Mouse (Mus musculus) forebrain, postnatal 0 days (tissue): Measurements from ENCODE around the gene Tcf25. TPM values are rescaled to one million over a fixed set of nuclear protein-coding genes. Genes with fewer than 3 reads are reported as not detected.
A peak's percentile ranks its signal among the peaks of the same experiment; 100 is the strongest.

ENCODE experiments used
- ATAC-seq: fragments of 200-750 bp; cut with Nextera tagmentation; 2 replicates; pipeline ENCODE4 v1.8.0; 2017; ENCODE audit warnings: mild to moderate bottlenecking, moderate library complexity
- DNase-seq: peaks from one replicate; pipeline ENCODE4 v3.0.0-alpha.2; 2015
- H3K27ac ChIP-seq: fragments of 300-500 bp; sonication (generic); 2 replicates; pipeline ENCODE4 v1.5.1; 2014; ENCODE audit warnings: low read depth, mild to moderate bottlenecking, antibody characterized with exemption, low read length, moderate library complexity, mixed read lengths
- H3K27me3 ChIP-seq: fragments of 300-500 bp; sonication (generic); 2 replicates; pipeline ENCODE4 v1.6.1; 2014; ENCODE audit warnings: mild to moderate bottlenecking, low read length, mixed read lengths; ENCODE audit not compliant: insufficient read depth
- H3K36me3 ChIP-seq: fragments of 300-500 bp; sonication (generic); 2 replicates; pipeline ENCODE4 v1.6.1; 2014; ENCODE audit warnings: mild to moderate bottlenecking, moderate library complexity; ENCODE audit not compliant: insufficient read depth
- H3K4me1 ChIP-seq: fragments of 300-500 bp; sonication (generic); 2 replicates; pipeline ENCODE4 v1.6.1; 2014; ENCODE audit warnings: antibody characterized with exemption; ENCODE audit not compliant: insufficient read depth
- H3K4me2 ChIP-seq: fragments of 300-500 bp; sonication (generic); 2 replicates; pipeline ENCODE4 v1.6.1; 2014; ENCODE audit warnings: low read depth, mild to moderate bottlenecking, moderate library complexity
- H3K4me3 ChIP-seq: fragments of 300-500 bp; sonication (generic); 2 replicates; pipeline ENCODE4 v1.5.1; 2014; ENCODE audit warnings: low read depth, low read length, mixed read lengths
- H3K9ac ChIP-seq: fragments of 300-500 bp; sonication (generic); 2 replicates; pipeline ENCODE4 v1.6.1; 2014; ENCODE audit warnings: mild to moderate bottlenecking
- H3K9me3 ChIP-seq: fragments of 300-500 bp; sonication (generic); 2 replicates; pipeline ENCODE4 v1.6.1; 2016; ENCODE audit warnings: low read length
- CTCF ChIP-seq: sonication (generic); IDR thresholded peaks from 2 replicates; pipeline ENCODE4 v1.5.1; 2016; ENCODE audit warnings: antibody characterized with exemption, control low read depth, low read depth
- WGBS: fragments of 180-500 bp; shearing (Covaris S2); extraction: QIAGEN DNeasy Blood & Tissue Kit; methylation state at CpG from one replicate; pipeline ENCODE4 v1.1.7; 2014; 5-methylcytosine and 5-hydroxymethylcytosine counted together
- polyA plus RNA-seq: library from polyadenylated mRNA; unstranded; fragments of >200 nt; fragmentation: Nextera tagmentation; extraction: Ambion mirVana; gene quantifications from 2 replicates; pipeline ENCODE4 v1.2.1, GENCODE M21; 2015
- total RNA-seq: library from RNA; depleted of rRNA; stranded (reverse); fragments of >200 nt; gene quantifications from 2 replicates; pipeline ENCODE4 v1.2.3, GENCODE M21; 2014; rRNA removed

Gene Tcf25
- 434 and 487 TPM in 2 replicates for total RNA-seq
- 275 and 296 TPM in 2 replicates for polyA plus RNA-seq

DNA sequence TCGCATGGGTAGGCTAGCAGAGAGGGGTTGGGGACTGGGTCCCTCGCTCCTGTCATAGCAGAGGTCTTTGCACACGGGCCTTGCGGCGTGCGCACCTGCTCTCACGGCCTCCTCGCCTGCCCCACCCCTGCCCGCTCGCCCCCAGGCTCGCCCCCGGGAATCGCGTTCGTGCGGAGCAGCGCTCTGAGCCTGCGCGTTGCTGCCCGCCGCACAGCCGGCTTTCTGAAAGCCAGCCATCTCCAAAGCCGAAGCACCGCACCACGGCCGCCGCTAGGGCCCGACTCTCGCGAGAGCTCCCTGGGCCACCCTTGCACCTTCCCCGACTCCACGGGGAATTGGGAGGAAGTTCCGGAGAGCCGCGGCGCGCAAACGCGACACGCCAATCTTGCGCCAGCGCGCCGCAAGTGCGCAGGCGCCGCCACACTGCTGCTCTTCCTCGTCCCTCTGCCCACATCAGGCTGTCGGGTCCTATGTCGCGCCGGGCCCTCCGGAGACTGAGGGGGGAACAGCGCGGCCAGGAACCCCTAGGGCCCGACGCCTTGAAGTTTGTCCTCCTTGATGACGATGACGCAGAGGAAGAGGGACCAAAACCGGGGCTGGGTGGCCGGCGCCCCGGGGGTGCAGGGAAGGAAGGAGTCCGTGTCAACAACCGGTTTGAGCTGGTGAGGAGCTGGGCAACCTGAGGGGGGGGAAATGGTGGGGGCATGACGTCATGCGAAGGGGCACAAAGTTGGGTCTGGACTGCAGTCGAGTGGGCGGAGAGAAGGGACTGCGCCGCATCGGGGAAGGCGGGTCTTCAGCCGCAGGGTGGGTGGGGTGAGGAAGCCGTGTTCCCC lies at the start of gene Tcf25:
Gene Tcf25, plus strand, starts transcription at position 351 of the 836 bp plus-strand sequence.
- peak; percentile 83 for TF ChIP-seq CTCF
- Histone ChIP-seq H3K27me3 (no peaks in the 10 kb centered on the region), H3K4me3 (peak within 1 kb of the TSS; percentile 96), H3K4me2 (peak within 1 kb of the TSS; percentile 63), H3K9ac (peak within 1 kb of the TSS; percentile 90), H3K36me3 (peaks cover 20% of the 10 kb centered on the region), H3K9me3 (no peaks in the 10 kb centered on the region), H3K27ac (peak within 1 kb of the TSS; percentile 93), H3K4me1 (peaks cover 8% of the 10 kb centered on the region; the same call in 1 of the 2 replicates)
- DNase-seq (peak; percentile 98), ATAC-seq (peak; percentile 96)
- under 1% methylated on average over 74 of the region's 75 CpGs for WGBS

DNA sequence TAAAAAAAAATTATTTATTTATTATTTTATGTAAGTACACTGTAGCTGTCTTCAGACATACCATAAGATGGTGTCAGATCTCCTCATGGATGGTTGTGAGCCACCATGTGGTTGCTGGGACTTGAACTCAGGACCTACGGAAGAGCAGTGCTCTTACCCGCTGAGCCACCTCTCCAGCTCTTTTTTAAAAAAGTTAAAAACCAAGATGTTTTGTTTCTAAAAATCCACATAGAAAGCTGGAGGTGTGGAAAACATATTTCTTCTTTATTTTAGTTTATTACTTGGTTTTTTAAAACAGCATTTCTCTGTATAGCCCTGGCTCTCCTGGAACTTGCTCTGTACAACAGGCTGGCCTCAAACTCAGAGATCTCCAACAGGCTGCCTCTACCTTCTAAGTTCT lies 45.0 kb upstream of the Tcf25 start:
- Histone ChIP-seq H3K27ac (no peak overlapping the region), H3K4me3 (no peak overlapping the region), H3K9ac (no peak overlapping the region), H3K4me2 (no peak overlapping the region), H3K27me3 (no peaks in the 10 kb centered on the region), H3K4me1 (no peaks in the 10 kb centered on the region), H3K36me3 (no peaks in the 10 kb centered on the region), H3K9me3 (no peaks in the 10 kb centered on the region)
- ATAC-seq = no peak
- no peak for TF ChIP-seq CTCF
- 97% methylated on average over 2 of the region's 2 CpGs for WGBS
- no peak for DNase-seq

DNA sequence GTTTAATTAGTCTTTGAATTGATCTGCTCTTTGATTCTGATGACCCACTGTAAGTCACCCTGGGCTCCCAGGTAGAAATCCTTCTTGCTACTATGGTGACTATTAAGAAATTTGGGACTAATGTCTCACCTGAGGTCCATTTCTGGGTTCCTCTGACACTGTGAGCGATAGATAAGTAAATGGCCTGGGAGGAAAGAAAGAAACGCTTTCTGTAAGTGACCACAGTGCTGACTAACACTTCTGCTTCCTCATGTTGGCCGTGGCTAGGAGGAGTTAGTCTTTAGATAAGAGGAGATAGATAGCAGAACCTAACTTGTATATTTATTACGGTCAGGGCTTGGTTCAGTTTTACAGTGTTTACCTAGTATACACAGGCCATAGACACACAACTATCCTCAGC lies 44.2 kb upstream of the Tcf25 start:
- no peak overlapping the region for H3K4me2 ChIP-seq
- no peak for TF ChIP-seq CTCF
- H3K27ac ChIP-seq = no peak overlapping the region
- ATAC-seq = no peak
- H3K27me3 ChIP-seq = no peaks in the 10 kb centered on the region
- no peak for DNase-seq
- no peaks in the 10 kb centered on the region for H3K36me3 ChIP-seq
- peaks cover 4% of the 10 kb centered on the region for H3K4me1 ChIP-seq
- H3K9ac ChIP-seq = no peak overlapping the region
- 96% methylated on average over 4 of the region's 4 CpGs for WGBS
- H3K9me3 ChIP-seq = no peaks in the 10 kb centered on the region
- no peak overlapping the region for H3K4me3 ChIP-seq

DNA sequence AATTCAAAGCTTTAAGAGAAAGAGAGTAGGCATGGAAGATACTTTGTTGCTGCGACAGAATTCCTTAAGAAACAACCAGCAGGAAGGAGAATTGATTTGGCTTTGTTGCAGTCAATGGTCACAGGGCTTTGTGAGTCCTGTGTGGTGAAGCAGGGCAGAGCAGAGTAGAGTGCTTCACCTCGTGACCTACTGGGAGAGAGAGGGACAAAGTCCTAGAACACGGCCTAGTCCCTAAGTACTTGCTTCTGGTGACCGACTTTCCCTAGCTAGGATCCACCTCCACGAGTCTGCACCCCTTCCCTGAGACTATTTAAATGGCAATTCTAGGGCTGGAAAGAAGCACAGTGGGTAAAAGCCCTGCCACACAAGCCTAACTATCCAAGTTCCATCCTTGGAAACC lies 43.6 kb upstream of the Tcf25 start:
- no peaks in the 10 kb centered on the region for H3K9me3 ChIP-seq
- no peak overlapping the region for H3K4me3 ChIP-seq
- H3K27ac ChIP-seq = no peak overlapping the region
- ATAC-seq (no peak), DNase-seq (no peak)
- no peak for TF ChIP-seq CTCF
- peaks cover 8% of the 10 kb centered on the region for H3K4me1 ChIP-seq
- no peaks in the 10 kb centered on the region for H3K27me3 ChIP-seq
- H3K4me2 ChIP-seq = no peak overlapping the region
- H3K36me3 ChIP-seq = no peaks in the 10 kb centered on the region
- WGBS = 70% methylated on average over 5 of the region's 5 CpGs
- no peak overlapping the region for H3K9ac ChIP-seq

DNA sequence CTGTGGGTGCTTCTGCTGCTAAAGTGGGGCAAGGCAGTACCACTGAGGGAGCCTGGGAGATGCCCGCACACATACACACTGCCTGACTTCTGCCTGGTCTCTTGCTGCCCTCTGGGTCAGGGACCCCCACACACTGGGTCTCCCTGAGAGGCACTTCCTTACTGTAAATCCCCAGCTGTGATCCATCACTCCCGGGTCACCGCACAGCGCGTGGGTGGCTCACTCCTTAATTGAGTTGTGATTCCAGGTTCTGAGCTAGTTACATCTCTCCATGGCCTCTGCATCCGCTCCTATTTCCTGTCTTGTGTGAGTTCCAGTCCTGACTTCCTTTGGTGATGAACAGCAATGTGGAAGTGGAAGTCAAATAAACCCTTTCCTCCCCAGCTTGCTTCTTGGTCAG lies 42.9 kb upstream of the Tcf25 start:
- peaks cover 8% of the 10 kb centered on the region for H3K4me1 ChIP-seq
- H3K4me3 ChIP-seq = no peak overlapping the region
- H3K9ac ChIP-seq = no peak overlapping the region
- TF ChIP-seq CTCF = no peak
- H3K36me3 ChIP-seq = no peaks in the 10 kb centered on the region
- DNase-seq = no peak
- 86% methylated on average over 6 of the region's 6 CpGs for WGBS
- H3K9me3 ChIP-seq = no peaks in the 10 kb centered on the region
- H3K27me3 ChIP-seq = no peaks in the 10 kb centered on the region
- no peak for ATAC-seq
- no peak overlapping the region for H3K4me2 ChIP-seq
- H3K27ac ChIP-seq = no peak overlapping the region

DNA sequence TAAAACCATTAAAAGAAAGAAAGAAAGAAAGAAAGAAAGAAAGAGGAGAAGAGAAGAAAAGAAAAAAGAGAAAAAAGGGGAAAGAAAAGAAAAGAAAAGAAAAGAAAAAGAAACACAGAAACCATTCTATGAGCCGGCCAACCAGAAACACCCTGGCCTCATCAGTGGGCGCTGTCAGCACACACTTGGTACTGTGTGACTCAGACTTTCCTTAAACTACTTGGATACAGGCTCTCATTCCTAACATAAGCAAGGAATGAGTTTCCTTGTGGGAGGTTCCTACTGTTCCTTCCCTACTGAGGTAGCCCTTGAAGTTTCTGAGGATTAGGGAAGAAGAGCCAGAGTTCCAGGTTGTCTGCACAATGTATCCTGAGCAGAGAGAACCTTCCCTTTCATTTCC lies 42.3 kb upstream of the Tcf25 start:
- Histone ChIP-seq H3K9me3 (no peaks in the 10 kb centered on the region), H3K27ac (peak overlapping the region; percentile 90), H3K4me1 (peaks cover 8% of the 10 kb centered on the region), H3K9ac (peak overlapping the region; percentile 70; the same call in 1 of the 2 replicates), H3K27me3 (no peaks in the 10 kb centered on the region), H3K4me2 (peak overlapping the region; percentile 65), H3K4me3 (peak overlapping the region; percentile 81), H3K36me3 (no peaks in the 10 kb centered on the region)
- WGBS = 73% methylated on average over 2 of the region's 2 CpGs
- TF ChIP-seq CTCF = no peak
- DNase-seq (no peak), ATAC-seq (no peak)

DNA sequence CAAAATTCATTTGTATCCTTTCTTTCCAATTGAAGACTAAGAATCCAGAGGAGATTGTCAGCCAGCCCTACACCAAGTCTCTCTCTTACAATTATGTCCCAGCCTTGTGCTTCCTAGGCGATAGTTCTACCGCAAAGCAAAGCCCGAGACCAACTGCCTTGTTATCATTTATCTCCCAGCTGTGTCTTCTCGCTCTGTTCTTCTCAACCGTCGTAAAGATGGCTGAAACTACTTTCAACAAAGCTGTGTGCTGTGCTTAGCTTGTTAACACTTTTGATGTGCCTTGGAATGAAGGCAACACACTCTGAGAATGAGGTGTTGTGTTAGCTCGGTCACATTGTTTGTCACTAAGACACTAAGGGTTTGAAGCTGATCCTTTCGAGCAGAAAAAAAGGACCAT lies 41.7 kb upstream of the Tcf25 start:
- Histone ChIP-seq H3K4me1 (peaks cover 8% of the 10 kb centered on the region), H3K27me3 (no peaks in the 10 kb centered on the region), H3K4me3 (peak overlapping the region; percentile 81), H3K9me3 (no peaks in the 10 kb centered on the region), H3K9ac (peak overlapping the region; percentile 70), H3K4me2 (peak overlapping the region; percentile 65), H3K27ac (peak overlapping the region; percentile 90), H3K36me3 (no peaks in the 10 kb centered on the region)
- no peak for TF ChIP-seq CTCF
- WGBS = 20% methylated on average over 8 of the region's 8 CpGs
- DNase-seq = no peak
- ATAC-seq = peak; percentile 34
